Mouse (Mus musculus) hematopoietic stem cell, adult 5-6 weeks (primary cell): Measurements from ENCODE around the gene Naa15. TPM values are rescaled to one million over a fixed set of nuclear protein-coding genes. Genes with fewer than 3 reads are reported as not detected.

Experiments
- ATAC-seq, 2 experiments: fragments of 125-278 bp in 1 of 2; replicated peaks in 1 of 2; 2 replicates each; pipeline ENCODE4 v1.8.0; 2016 to 2017; ENCODE audit warnings: inconsistent platforms in 2 of 2, mild to moderate bottlenecking in 2 of 2, moderate number of reproducible peaks in 2 of 2, low read depth in 1 of 2, moderate TSS enrichment in 1 of 2; ENCODE audit not compliant: low FRiP score in 2 of 2, poor library complexity in 2 of 2, severe bottlenecking in 2 of 2, insufficient read depth in 1 of 2, low TSS enrichment in 1 of 2
- total RNA-seq: library from RNA; stranded (forward); fragments of 172-1452, 232-1000 nt; gene quantifications from 2 replicates; pipeline ENCODE4 v1.2.3, GENCODE M21; 2017

The Naa15 gene
- 76.8 and 131 TPM in 2 replicates for total RNA-seq

GRCm38 (mm10) chr3:51415098-51416072 lies at the start of gene Naa15:
Naa15 (plus strand) TSS chr3:51415148.
- peak; percentile 89 to 94 for ATAC-seq

- ATAC-seq, result peak; percentile 62 to 63
These were observed 49.4 kb upstream of the Naa15 start for GRCm38 (mm10) chr3:51365517-51365882.

- no peak for ATAC-seq
These were observed 48.0 kb upstream of the Naa15 start for GRCm38 (mm10) chr3:51366926-51367325.

GRCm38 (mm10) chr3:51368011-51368410 lies 46.9 kb upstream of the Naa15 start:
- ATAC-seq, result no peak

- no peak for ATAC-seq
These were observed 43.1 kb upstream of the Naa15 start for GRCm38 (mm10) chr3:51371826-51372225.

- ATAC-seq, result no peak
These were observed 42.1 kb upstream of the Naa15 start for GRCm38 (mm10) chr3:51372883-51373282.

- no peak for ATAC-seq
These were observed 41.4 kb upstream of the Naa15 start for GRCm38 (mm10) chr3:51373544-51373943.

- ATAC-seq, result peak; percentile 59 to 67; a peak in 2 of 4 replicates
These were observed 39.4 kb upstream of the Naa15 start for GRCm38 (mm10) chr3:51375307-51376265.

GRCm38 (mm10) chr3:51377878-51378664 lies 36.9 kb upstream of the Naa15 start:
- peak; percentile 67 to 75 for ATAC-seq

- no peak for ATAC-seq
These were observed 36.3 kb upstream of the Naa15 start for GRCm38 (mm10) chr3:51378665-51378946.

GRCm38 (mm10) chr3:51379786-51380659 lies 34.9 kb upstream of the Naa15 start:
- ATAC-seq, result no peak

GRCm38 (mm10) chr3:51380660-51381014 lies 34.3 kb upstream of the Naa15 start:
- no peak for ATAC-seq

GRCm38 (mm10) chr3:51383409-51383808 lies 31.5 kb upstream of the Naa15 start:
- no peak for ATAC-seq

GRCm38 (mm10) chr3:51386441-51387133 lies 28.4 kb upstream of the Naa15 start:
- no peak for ATAC-seq

- no peak for ATAC-seq
These were observed 27.9 kb upstream of the Naa15 start for GRCm38 (mm10) chr3:51387134-51387451.

GRCm38 (mm10) chr3:51387868-51388381 lies 27.0 kb upstream of the Naa15 start:
- ATAC-seq, result no peak
